Mouse (Mus musculus): ENCODE data around the gene Hmgb1.

Gene Hmgb1

GRCm38 (mm10) chr5:149017181-149017580 lies 167.1 kb downstream of the Hmgb1 start:
- no peak for DNase-seq

GRCm38 (mm10) chr5:149016261-149016660 lies 168.0 kb downstream of the Hmgb1 start:
- no peak for DNase-seq

GRCm38 (mm10) chr5:149015335-149016201 lies 168.7 kb downstream of the Hmgb1 start:
- peak; percentile 53 to 63 for DNase-seq

GRCm38 (mm10) chr5:149014600-149015268 lies 169.6 kb downstream of the Hmgb1 start:
- no peak for DNase-seq

- DNase-seq, result no peak
Measured at GRCm38 (mm10) chr5:149013817-149014508, 170.3 kb downstream of the Hmgb1 start.

- no peak for DNase-seq
Measured at GRCm38 (mm10) chr5:149009111-149009510, 175.2 kb downstream of the Hmgb1 start.

- no peak for DNase-seq
Measured at GRCm38 (mm10) chr5:149007295-149007646, 177.0 kb downstream of the Hmgb1 start.

GRCm38 (mm10) chr5:149006362-149007294 lies 177.7 kb downstream of the Hmgb1 start:
- DNase-seq, result peak; percentile 100

GRCm38 (mm10) chr5:149005701-149006361 lies 178.5 kb downstream of the Hmgb1 start:
- no peak for DNase-seq

GRCm38 (mm10) chr5:149005083-149005482 lies 179.2 kb downstream of the Hmgb1 start:
- peak; percentile 31 to 37 for DNase-seq

GRCm38 (mm10) chr5:149003137-149003536 lies 181.2 kb downstream of the Hmgb1 start:
- no peak for DNase-seq

DNA sequence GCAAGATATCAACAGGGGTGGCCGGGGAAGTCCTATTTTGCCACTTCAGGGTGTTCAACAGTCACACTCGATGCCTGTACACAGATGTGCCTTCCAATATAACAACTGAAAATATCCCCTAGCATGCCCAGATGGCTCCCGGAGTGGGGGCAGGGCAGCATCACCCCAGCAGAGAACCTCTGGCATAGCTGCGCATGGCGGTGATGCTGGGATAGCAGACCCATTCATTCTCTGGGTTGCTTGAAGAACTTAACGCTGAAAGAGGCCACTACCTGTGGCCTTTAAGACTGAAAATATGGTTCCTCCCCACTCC lies 181.5 kb downstream of the Hmgb1 start:
- DNase-seq, result peak; percentile 53 to 71

GRCm38 (mm10) chr5:149002034-149002802 lies 182.1 kb downstream of the Hmgb1 start:
- DNase-seq, result peak; percentile 27 to 45

- DNase-seq, result no peak
Measured at GRCm38 (mm10) chr5:148999802-149000201, 184.5 kb downstream of the Hmgb1 start.

DNA sequence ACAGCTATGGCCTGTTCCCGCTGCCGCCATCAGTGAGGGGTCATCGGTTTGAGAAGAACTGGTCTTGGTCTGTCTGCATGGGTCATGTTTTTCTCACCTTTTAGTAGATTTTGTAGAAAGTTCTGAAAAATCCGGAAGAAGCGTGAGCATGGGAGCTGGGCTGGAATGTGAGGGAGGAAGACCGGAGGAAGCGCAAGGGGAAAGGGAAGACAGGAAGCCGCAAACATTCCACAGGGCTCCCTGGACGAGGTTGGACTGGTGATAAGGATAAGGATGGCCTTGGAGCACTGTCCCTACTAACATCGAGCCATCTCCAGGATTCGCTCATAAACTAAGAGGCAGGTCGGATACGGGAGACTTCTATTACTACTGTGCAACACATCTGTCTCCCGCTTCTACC lies 185.8 kb downstream of the Hmgb1 start:
- no peak for DNase-seq

DNA sequence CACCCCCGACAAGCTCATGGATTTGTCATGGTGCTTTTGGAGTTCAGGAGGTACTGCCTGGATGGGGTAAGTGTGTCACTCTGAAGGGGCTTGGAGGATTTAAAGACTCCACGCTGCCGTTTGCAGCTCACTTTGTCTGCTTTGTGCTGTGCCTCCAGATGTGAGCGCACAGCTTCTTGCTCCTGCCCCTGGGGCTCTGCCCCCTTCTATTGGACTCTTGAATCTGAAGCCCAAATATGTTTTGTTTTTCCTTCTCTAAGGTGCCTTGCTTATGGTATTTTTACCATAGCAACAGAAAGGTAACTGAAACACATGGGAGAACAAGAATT lies 187.6 kb downstream of the Hmgb1 start:
- no peak for DNase-seq

Measured in kidney, postnatal 4 days (tissue).